Mouse (Mus musculus): ENCODE measurements around the gene Tjp3. TPM values are rescaled to one million over a fixed set of nuclear protein-coding genes. Genes with fewer than 3 reads are reported as not detected.

Tjp3 gene
- polyA plus RNA-seq, 1 experiment, result 1.6 TPM

GRCm38 (mm10) chr10:81306837-81307682 lies 15.7 kb upstream of the Tjp3 start:
- H3K27ac ChIP-seq (replicated peaks; ENCODE audit: low read depth, low read length), result no peak overlapping the region
- H3K4me1 ChIP-seq (ENCODE audit: control insufficient read depth, insufficient read depth, insufficient read length, low read length), result peaks cover 16% of the 10 kb centered on the region
- no peak overlapping the region for H3K4me3 ChIP-seq (ENCODE audit: insufficient read depth, low read depth, low read length)

- Histone ChIP-seq H3K27ac (replicated peaks; ENCODE audit: low read depth, low read length) (no peak overlapping the region), H3K4me1 (ENCODE audit: control insufficient read depth, insufficient read depth, insufficient read length, low read length) (peaks cover 19% of the 10 kb centered on the region), H3K4me3 (ENCODE audit: insufficient read depth, low read depth, low read length) (no peak overlapping the region)
Observed at GRCm38 (mm10) chr10:81306173-81306668, 14.8 kb upstream of the Tjp3 start.

GRCm38 (mm10) chr10:81305663-81306062 lies 14.3 kb upstream of the Tjp3 start:
- no peak overlapping the region for H3K4me3 ChIP-seq (ENCODE audit: insufficient read depth, low read depth, low read length)
- peaks cover 20% of the 10 kb centered on the region for H3K4me1 ChIP-seq (ENCODE audit: control insufficient read depth, insufficient read depth, insufficient read length, low read length)

GRCm38 (mm10) chr10:81304597-81305238 lies 13.3 kb upstream of the Tjp3 start:
- peaks cover 28% of the 10 kb centered on the region for H3K4me1 ChIP-seq (ENCODE audit: control insufficient read depth, insufficient read depth, insufficient read length, low read length)
- no peak overlapping the region for H3K27ac ChIP-seq (replicated peaks; ENCODE audit: low read depth, low read length)
- no peak overlapping the region for H3K4me3 ChIP-seq (ENCODE audit: insufficient read depth, low read depth, low read length)

More at GRCm38 (mm10) chr10:81305663-81306062, 14.3 kb upstream of the Tjp3 start:
- H3K27ac ChIP-seq (replicated peaks; ENCODE audit: low read depth, low read length), result no peak overlapping the region

GRCm38 (mm10) chr10:81303761-81304160 lies 12.4 kb upstream of the Tjp3 start:
- H3K27ac ChIP-seq (replicated peaks; ENCODE audit: low read depth, low read length), result no peak overlapping the region
- peaks cover 33% of the 10 kb centered on the region for H3K4me1 ChIP-seq (ENCODE audit: control insufficient read depth, insufficient read depth, insufficient read length, low read length)
- no peak overlapping the region for H3K4me3 ChIP-seq (ENCODE audit: insufficient read depth, low read depth, low read length)

GRCm38 (mm10) chr10:81303258-81303657 lies 11.9 kb upstream of the Tjp3 start:
- Histone ChIP-seq H3K27ac (replicated peaks; ENCODE audit: low read depth, low read length) (0 out of 2 replicates have a peak overlapping the region, but pooled peaks have one; percentile 16), H3K4me1 (ENCODE audit: control insufficient read depth, insufficient read depth, insufficient read length, low read length) (peaks cover 38% of the 10 kb centered on the region), H3K4me3 (ENCODE audit: insufficient read depth, low read depth, low read length) (no peak overlapping the region)

GRCm38 (mm10) chr10:81302781-81303218 lies 11.4 kb upstream of the Tjp3 start:
- Histone ChIP-seq H3K4me1 (ENCODE audit: control insufficient read depth, insufficient read depth, insufficient read length, low read length) (peaks cover 41% of the 10 kb centered on the region), H3K4me3 (ENCODE audit: insufficient read depth, low read depth, low read length) (no peak overlapping the region), H3K27ac (replicated peaks; ENCODE audit: low read depth, low read length) (0 out of 2 replicates have a peak overlapping the region, but pooled peaks have one; percentile 14)

- H3K4me1 ChIP-seq (ENCODE audit: control insufficient read depth, insufficient read depth, insufficient read length, low read length), result peaks cover 44% of the 10 kb centered on the region
- no peak overlapping the region for H3K4me3 ChIP-seq (ENCODE audit: insufficient read depth, low read depth, low read length)
- peak overlapping the region; percentile 2; the same call in 1 of the 2 replicates for H3K27ac ChIP-seq (replicated peaks; ENCODE audit: low read depth, low read length)
Observed at GRCm38 (mm10) chr10:81302288-81302687, 10.9 kb upstream of the Tjp3 start.

GRCm38 (mm10) chr10:81301321-81301720 lies 9.9 kb upstream of the Tjp3 start:
- Histone ChIP-seq H3K4me3 (ENCODE audit: insufficient read depth, low read depth, low read length) (no peak overlapping the region), H3K27ac (replicated peaks; ENCODE audit: low read depth, low read length) (no peak overlapping the region), H3K4me1 (ENCODE audit: control insufficient read depth, insufficient read depth, insufficient read length, low read length) (peaks cover 45% of the 10 kb centered on the region)

GRCm38 (mm10) chr10:81300352-81300907 lies 9.0 kb upstream of the Tjp3 start:
- Histone ChIP-seq H3K27ac (replicated peaks; ENCODE audit: low read depth, low read length) (no peak overlapping the region), H3K4me1 (ENCODE audit: control insufficient read depth, insufficient read depth, insufficient read length, low read length) (peaks cover 47% of the 10 kb centered on the region), H3K4me3 (ENCODE audit: insufficient read depth, low read depth, low read length) (no peak overlapping the region)

- Histone ChIP-seq H3K27ac (replicated peaks; ENCODE audit: low read depth, low read length) (peak overlapping the region; percentile 99), H3K4me3 (ENCODE audit: insufficient read depth, low read depth, low read length) (no peak overlapping the region), H3K4me1 (ENCODE audit: control insufficient read depth, insufficient read depth, insufficient read length, low read length) (peaks cover 51% of the 10 kb centered on the region)
Observed at GRCm38 (mm10) chr10:81299585-81300351, 8.4 kb upstream of the Tjp3 start.

GRCm38 (mm10) chr10:81298369-81299100 lies 7.2 kb upstream of the Tjp3 start:
- peaks cover 54% of the 10 kb centered on the region for H3K4me1 ChIP-seq (ENCODE audit: control insufficient read depth, insufficient read depth, insufficient read length, low read length)
- H3K4me3 ChIP-seq (ENCODE audit: insufficient read depth, low read depth, low read length), result peak overlapping the region; percentile 56
- H3K27ac ChIP-seq (replicated peaks; ENCODE audit: low read depth, low read length), result peak overlapping the region; percentile 99

- H3K27ac ChIP-seq (replicated peaks; ENCODE audit: low read depth, low read length), result peak overlapping the region; percentile 99
- peaks cover 48% of the 10 kb centered on the region for H3K4me1 ChIP-seq (ENCODE audit: control insufficient read depth, insufficient read depth, insufficient read length, low read length)
- H3K4me3 ChIP-seq (ENCODE audit: insufficient read depth, low read depth, low read length), result peak overlapping the region; percentile 56
Observed at GRCm38 (mm10) chr10:81297845-81298244, 6.5 kb upstream of the Tjp3 start.

- H3K4me3 ChIP-seq (ENCODE audit: insufficient read depth, low read depth, low read length), result peak overlapping the region; percentile 56
- H3K4me1 ChIP-seq (ENCODE audit: control insufficient read depth, insufficient read depth, insufficient read length, low read length), result peaks cover 42% of the 10 kb centered on the region
- peak overlapping the region; percentile 99 for H3K27ac ChIP-seq (replicated peaks; ENCODE audit: low read depth, low read length)
Observed at GRCm38 (mm10) chr10:81297246-81297645, 5.9 kb upstream of the Tjp3 start.

Measured in brown adipose tissue, adult 24 weeks (tissue).